Mouse (Mus musculus) kidney, postnatal 36 days (tissue): ENCODE measurements at regions not wholly inside any gene's neighbourhood (a gene's known extent, or its start where the extent isn't known, plus 50 kb on each side); places are given as distances from the start of the nearest gene placed in this dataset.

Source experiments
- DNase-seq, 2 experiments: peaks; one replicate each; pipeline ENCODE4 v3.0.0; 2021 to 2022; ENCODE audit warnings: mixed read lengths in 2 of 2

- no peak for DNase-seq
Measured at GRCm38 (mm10) chr7:63313096-63313495, 100.7 kb upstream of the Chrna7 start.

DNA sequence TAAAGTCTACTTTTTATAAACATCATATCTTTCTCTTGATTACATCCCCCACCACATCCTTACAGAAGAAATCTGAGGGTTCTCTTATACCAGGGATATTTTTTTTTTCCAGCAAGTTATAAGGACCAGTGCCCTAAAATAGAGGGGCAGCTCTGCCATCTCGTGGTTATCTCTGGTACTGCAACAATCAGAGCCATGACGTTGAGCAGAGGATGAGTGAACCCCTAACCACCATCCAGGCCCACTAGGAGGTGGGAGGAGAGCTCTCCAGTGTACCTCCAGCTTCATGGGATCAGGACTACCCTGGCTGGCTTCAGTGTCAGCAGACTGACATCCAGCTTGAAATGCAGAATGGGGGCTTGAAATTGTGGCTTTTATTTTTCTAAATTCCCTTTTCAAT lies 107.2 kb upstream of the Chrna7 start:
- peak; percentile 36 to 76 for DNase-seq

DNA sequence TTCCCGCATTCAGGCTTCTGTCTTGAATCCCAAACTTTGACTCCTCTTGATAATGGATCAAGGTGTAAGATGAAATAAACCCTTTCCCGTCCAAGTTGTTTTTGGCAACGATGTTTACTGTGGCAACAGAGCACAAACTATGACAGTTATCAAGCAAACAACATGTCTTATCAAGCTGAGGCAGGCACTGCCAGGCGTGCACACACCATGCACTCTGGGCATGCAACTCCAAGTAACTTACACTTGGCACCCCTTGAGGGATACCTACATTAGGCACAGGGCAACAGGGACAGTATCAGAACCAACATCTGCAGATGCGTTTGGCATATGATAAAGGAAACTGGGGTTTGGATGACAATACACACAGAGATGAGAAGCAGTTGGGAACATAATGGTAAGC lies 108.8 kb upstream of the Chrna7 start:
- no peak for DNase-seq

GRCm38 (mm10) chr7:63321951-63322710 lies 109.8 kb upstream of the Chrna7 start:
- peak; percentile 29 to 57 for DNase-seq

DNA sequence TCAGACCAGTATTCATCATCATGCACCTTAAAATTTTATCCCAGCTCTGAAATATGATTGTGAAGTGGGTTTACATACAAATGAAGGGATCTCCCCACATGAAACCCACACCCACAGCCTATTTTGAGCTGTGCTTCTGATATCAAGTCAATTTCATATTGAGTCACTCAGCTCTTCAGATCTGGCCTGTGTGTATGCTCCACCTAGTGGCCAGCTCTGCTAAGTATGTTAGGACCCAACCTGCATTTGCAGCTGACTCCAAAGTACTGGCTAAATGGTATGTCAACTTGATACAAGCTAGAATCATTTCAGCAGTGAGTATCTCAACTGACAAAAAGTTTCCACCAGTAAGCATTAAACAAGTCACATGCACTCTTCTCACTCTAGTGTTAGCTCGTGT lies 109.4 kb upstream of the Otud7a start:
- peak; percentile 16 to 57 for DNase-seq

DNA sequence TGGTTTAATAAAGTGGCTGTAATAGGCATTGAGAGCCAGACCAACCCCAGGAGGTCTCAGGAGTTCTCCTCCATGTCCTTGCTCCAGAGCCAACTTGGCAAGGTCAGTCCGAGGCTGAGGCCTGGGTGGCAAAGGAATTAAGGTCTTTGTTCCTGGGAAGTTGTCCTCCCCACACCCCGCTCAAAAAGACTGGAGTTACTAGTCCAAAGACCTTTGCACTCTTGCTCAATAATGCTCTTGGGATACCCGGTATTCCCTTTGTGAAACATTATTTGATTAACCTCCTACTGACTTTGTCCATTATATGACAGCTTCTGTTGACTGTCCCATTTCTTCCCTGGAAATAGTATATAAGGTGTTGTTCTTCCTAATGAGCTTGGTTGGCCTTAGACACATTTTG lies 108.5 kb upstream of the Otud7a start:
- peak; percentile 25 to 35 for DNase-seq

DNA sequence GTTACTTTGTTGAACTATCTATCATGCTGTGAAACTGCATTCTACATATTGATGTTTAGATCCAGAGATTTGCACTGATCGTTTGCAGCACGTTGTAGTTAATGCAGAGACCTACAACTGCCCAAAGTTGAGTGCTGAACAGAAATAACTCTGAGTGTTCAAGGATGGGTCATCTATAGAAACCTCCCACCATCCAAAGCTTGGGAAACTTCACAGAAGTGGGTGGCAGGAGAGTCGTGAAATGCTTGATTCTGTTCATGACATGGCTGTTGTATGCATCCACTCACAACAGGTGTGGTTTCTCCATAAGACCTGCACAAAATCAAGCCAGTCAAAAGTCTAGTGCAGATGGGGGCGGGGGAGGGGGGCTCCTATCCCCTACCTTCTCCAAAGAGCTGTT lies 102.8 kb upstream of the Otud7a start:
- DNase-seq, result no peak

- DNase-seq, result peak; percentile 10 to 74
Measured at GRCm38 (mm10) chr7:63345671-63346392, 98.7 kb upstream of the Otud7a start.

GRCm38 (mm10) chr7:63346393-63346730 lies 98.2 kb upstream of the Otud7a start:
- DNase-seq, result no peak
